Mouse (Mus musculus) liver, embryonic 14.5 days (tissue): ENCODE measurements at regions not wholly inside any gene's neighbourhood (a gene's known extent, or its start where the extent isn't known, plus 50 kb on each side); places are given as distances from the start of the nearest gene placed in this dataset.

Source experiments
- CTCF ChIP-seq: IDR thresholded peaks from 2 replicates; pipeline ENCODE4 v1.5.1; 2016; ENCODE audit warnings: antibody characterized with exemption, low read depth, control low read depth
- EP300 ChIP-seq: IDR thresholded peaks from 2 replicates; pipeline ENCODE4 v1.6.1; 2016; ENCODE audit warnings: antibody characterized with exemption, low read depth

GRCm38 (mm10) chr12:77045356-77045755 is 83.4 kb upstream of the Max start:
- no peak for TF ChIP-seq CTCF
- TF ChIP-seq EP300 = no peak
